Mouse (Mus musculus) heart, adult 9 months (tissue): ENCODE data around the gene Rnaseh2b.
A peak's percentile ranks its signal among the peaks of the same experiment; 100 is the strongest.

ENCODE experiments used
- DNase-seq, 2 experiments: peaks; one replicate each; pipeline ENCODE4 v3.0.0; 2022; ENCODE audit warnings: low spot score in 2 of 2

Rnaseh2b gene

DNA sequence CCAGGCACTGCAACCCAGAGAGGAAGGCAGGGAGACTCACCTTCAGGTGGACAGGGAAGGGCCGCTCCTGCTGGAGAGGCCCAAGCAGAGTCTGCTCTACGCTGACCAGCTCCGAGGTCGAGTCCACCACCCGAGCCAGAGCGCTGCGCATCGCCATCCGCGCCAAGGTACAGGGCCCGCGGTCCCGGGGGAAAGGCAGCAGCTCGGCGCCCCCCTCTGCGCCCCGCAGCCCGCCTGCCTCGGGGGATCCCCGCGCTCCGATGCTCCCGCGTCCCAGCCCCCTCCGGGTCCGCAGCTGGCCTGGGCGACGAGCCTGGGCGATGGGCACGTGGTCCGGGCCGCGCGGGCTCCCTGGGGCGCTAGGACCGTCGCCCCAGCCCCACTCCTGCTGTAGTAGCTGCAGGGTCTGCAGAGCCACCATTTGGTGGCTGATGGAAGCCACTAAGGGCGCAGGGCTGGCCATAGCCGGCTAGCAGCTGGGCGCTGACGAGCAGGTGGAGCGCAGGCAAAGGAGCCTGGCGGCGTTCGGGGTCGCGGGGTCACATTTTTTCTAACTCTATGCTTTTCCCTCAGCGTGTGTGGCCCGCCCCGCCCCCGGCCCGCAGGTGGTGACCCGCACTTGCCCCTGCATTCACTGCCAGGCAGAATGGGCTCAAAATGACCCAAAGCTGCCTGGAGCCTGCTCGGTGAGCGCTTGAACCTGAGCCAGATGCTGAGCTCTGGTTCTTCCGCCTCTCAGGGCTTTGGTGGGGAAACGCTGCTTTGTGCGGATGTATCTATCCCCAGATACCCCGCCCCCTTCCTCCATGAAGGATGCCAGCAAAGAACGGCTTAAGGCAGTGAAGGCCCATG lies at the start of gene Rnaseh2b, which contains the start of gene Dleu7:
Rnaseh2b (plus strand) TSS at position 102 of the 852 bp plus-strand sequence.
Dleu7 (minus strand) TSS at position 560 of the 852 bp plus-strand sequence.
- DNase-seq, result peak in 1 of 2 experiments; percentile 3

DNA sequence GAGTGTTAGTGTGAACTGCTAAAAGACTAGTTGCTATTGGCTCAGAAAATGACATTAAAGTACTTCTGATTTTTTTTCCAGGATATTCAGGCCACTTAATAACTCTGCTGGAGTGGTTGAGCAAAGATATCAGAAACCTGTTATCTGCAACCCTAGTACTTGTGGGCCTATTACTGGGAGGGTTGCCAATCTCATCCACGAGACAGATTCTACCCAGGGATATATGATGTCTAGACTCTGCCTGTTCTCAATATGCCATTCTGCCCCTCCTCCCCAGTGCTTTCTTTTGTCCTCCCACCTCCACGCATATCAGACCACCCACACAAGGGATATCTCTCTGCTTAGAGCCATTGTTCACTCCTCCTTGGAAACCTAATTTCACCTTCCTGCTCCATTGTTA lies 48.9 kb upstream of the Rnaseh2b start:
- no peak for DNase-seq

DNA sequence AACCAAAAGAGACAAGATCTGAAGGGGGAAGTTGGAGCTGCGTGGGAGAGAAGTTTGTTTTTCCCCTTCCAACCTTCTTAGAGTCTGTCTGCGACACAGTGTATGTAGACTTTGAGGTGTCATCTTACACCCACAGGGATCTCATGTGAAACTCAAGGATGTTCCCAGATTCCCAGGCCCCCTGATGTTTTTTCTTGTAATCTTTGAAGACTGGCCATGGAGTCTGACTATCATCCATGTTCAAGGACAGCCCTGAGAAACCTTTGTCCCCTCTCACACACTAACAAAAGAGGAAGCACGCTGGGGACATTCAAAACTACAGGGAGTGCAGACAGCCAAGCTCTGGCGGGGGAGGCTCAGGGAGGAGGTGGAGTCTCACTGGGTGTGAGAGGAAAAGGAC lies 46.8 kb upstream of the Rnaseh2b start:
- peak in 1 of 2 experiments; percentile 24 for DNase-seq

DNA sequence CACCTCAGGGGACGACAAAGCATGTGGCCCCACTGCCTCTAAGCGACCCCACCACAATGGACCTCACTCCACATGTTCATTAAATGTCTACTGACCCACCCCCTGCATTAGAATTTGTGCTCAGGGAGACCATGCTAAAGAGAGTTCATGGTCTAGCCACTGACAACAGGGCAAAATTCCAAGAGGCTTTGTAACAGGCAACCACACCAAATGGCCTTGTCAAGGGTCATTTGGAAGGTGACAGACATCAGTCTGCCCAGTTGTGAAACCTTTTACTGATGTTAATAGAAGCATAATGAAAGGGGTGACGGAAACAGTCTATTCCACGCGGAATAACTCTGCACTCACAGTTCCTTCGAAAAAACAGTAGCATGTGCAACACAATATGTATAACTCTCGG lies 44.0 kb upstream of the Rnaseh2b start:
- DNase-seq, result no peak

DNA sequence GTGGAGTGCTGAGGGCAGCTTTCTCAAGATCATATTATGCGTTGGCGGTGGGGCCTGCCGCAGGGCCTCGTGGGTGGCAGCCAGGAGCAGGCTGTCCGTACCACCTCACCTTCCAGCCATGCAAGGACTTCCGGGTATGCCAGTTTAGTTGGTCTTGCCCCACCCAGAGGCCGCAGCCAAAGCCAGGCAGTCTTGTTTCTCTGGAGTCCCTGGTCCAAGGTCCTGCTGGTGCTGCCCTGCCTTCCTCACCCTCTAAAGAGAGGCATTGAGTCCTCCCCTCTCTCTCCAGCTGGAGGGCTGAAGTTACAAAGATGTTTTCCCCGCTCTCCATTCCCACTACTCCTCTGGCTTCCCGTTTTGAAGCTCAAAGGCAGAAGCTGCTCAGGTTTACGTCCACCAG lies 43.6 kb upstream of the Rnaseh2b start:
- no peak for DNase-seq

DNA sequence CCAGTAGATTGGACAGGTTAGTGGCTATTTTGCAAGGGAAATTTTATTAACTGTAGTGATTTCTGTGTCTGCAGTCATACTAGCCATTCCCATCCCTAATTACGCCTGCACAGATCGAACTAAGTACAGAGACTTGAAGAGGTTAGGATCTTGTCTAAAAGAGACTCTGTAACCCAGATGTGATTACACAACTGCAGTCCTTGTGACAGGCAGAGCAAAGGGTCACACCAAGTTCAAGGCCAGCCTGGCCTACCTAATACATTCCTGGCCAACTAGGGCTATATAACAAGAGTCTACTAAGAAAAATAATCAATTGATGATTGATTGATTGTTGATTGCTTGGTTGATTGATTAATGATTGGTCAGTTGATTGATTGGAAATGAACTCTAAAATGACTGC lies 43.1 kb upstream of the Rnaseh2b start:
- DNase-seq, result no peak

DNA sequence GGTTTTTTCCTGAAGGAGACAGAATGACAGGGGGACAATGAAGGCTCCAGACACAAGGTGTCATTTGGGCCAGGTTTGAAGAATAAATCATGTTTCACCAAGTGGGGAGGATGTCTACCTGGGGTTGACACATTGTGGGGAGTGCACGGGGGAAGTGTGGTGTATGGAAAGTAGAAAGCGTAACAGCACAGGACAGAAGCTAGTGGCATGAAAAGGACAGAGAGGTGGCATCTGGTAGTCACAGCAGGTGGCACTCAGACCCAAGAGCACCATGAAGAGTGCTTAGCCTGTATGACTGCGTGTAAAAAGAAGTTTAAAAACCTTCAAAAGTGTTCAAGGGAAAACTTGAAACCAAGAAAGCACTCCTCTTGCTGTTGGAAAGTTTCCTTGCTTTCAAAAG lies 42.3 kb upstream of the Rnaseh2b start:
- no peak for DNase-seq

DNA sequence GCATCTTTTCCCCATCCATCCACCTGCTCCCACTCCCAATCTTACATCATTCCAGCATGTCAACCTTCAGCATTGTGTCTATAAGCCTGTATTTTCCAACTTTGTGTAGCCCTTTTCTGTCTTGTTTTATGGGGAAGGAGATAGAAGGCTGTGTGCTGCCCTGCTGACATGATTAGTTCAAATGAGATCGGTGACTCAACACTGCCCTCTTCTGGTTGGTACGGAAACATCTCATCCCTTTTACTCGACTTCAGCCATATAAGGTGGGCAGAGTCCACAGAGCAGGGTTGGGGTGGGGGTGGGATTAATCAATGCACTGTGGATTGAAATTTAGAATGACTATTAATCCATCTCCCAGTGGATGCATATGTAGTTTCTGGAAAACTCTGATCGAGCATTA lies 40.4 kb upstream of the Rnaseh2b start:
- DNase-seq, result peak; percentile 21 to 54

DNA sequence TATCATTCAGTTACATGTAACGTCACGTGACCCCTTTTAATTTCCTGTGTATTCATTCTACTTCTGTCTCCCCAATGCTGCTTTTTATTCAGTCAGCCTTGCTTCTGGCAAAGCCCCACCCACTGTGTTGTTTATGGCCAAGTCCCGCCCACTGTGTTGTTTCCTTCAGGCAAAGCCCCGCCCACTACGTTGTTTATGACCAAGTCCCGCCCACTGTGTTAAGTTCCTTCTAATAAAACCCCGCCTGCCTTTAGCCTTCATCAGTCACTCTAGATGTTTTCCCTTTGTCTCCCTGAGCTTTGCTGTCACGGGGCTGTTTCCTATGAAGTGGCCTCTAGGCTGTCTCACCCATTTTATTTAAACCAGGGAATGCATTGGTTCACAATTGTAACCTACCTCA lies 38.0 kb upstream of the Rnaseh2b start:
- DNase-seq, result no peak

DNA sequence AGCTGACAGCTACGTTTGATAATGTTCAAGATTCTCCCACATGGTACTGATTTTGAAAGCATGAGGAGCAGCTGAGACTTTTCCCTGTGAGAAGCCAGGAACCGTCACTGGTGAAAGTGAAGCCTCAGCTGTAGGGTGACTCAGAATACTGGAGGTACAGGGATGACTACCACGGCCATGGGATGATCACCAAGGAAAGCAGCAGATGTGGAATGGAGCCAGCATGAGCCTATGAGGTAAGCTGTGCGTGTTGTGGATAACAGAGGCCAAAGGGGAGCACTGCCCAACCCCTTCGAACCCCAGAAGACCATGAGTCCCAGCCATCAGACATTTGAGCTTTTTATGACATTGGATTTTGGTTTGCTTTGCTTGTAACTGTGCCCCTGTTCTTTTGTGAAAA lies 36.3 kb upstream of the Rnaseh2b start:
- no peak for DNase-seq

DNA sequence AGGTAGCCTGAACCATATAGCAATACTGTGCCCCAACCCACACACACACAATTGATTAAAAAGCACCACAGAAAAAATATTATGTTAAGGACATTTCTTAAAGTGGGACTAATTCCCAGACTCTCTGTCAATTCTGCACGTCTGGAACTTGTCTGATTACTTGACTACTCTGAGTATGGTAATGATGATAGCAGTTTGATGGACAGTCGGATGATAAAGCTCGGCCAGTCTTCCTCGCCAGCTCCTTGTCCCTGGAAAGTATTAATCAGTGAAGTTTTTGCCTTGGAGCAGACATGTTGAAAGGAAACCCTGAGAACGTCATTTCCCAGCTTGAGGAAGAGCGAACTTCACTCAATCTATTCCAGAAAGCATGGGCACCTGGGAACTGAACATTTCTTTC lies 34.3 kb upstream of the Rnaseh2b start:
- no peak for DNase-seq

DNA sequence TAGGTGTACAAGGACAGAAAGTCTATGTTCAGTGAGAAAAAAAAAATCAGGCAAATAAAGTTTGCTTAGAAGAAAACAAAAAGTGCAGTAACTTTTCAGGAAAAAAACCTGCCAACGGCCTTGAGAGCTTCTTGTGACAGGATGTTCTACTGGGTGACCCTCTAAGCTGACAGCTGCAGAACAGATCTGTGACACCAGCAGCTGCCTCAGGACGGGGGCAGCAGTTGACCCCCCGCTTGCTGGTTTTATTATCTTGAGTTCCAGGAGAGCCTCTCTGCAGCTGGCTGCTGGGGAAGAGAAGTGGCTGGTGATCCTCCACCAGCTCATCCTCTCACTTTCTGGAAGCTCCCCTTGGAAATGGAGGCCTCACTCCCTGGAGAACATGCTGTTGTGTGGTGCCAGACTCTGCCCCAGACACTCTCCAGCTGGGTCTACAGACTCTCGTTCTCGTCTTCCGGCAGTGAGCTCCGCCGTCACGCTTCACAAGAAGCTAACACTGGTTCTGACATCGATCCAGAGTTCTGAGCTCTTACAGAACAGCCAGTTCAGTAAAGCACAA lies 33.3 kb upstream of the Rnaseh2b start:
- DNase-seq, result peak; percentile 20 to 28

DNA sequence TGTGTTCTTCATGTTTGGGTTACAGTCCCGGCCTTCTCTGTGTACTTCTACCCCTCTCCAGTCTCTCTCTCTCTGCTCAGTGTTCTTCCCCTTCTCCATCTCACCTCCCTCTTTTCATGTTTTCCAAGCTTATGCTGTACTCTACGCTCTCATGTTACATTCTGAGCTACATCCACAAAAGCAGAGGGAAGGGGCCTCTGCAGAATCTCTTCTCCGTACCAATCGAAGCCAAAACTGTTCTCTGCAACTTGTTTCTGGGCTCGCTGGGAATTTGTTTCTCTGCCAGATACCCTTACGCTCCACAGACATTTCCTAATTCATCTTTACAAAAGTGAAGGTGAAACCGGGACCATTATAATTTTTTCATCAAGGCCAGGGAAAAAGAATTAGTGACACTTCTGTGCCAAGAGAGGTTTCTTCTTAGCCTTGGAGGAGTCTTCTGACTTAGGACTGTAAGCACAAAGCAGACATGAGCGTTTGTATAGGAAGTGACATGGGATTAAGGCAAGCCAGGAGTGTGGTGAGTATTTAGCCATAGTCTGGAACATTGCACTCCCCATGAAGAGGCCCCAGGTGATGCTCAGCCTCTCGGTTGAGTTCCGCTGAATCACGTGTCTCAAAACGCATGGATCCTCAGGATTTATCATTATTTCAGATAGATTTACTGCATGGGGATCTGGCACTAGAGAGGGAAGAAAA lies 21.5 kb upstream of the Rnaseh2b start:
- DNase-seq, result no peak

DNA sequence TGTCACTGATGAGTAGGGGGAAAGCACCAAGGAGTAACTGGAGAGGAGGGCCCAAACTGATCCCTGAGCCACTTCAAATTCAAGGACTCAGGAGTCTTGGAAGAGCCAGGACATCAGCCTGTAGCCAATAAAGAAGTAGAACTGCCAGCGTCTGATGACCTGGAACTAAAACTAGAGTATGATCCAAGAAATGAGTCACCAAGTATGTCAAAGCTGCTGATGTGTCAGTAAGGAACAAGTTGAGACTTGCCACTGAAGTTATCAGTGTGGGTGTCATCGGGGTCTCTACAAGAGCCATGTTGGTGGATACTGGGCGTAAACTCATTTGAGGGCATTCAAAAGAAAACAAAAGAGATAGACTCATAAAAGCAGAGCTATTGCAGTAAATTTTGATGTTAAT lies 18.8 kb upstream of the Rnaseh2b start:
- no peak for DNase-seq

DNA sequence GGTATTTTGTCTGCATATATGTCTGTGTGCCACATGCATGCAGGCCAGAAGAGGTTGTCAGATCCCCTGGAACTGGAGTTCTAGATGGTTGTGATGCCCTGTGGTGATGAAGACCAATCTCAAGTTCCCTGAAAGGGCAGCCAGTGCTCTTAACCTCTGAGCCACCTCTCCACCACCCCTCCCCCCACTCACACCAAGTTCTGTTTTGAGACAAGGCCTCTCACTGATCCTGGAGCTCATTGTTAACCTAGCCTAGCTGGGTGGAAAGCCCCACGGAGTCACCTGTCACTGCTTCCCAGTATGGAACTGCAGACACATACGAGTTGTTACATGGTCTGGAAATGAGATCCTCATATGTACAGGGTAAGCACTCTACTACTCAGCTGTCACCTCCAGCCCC lies 9.4 kb upstream of the Rnaseh2b start:
- no peak for DNase-seq

DNA sequence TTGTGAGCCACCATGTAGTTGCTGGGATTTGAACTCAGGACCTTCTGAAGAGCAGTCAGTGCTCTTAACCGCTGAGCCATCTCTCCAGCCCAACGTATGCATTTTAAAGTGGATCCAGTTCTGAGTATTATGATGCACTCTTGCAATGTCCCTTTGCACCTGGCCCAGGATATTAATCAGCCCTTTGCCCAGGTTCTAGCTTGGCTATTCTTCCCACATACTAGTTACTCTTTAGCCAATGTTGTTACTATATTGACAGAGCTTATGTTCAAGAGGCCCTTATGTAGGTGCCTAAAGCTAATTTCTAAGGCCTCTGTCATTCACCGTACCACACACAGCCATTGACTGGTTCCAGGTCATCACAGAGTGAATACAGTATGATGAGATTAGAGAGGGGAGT lies 3.7 kb upstream of the Rnaseh2b start:
- no peak for DNase-seq

DNA sequence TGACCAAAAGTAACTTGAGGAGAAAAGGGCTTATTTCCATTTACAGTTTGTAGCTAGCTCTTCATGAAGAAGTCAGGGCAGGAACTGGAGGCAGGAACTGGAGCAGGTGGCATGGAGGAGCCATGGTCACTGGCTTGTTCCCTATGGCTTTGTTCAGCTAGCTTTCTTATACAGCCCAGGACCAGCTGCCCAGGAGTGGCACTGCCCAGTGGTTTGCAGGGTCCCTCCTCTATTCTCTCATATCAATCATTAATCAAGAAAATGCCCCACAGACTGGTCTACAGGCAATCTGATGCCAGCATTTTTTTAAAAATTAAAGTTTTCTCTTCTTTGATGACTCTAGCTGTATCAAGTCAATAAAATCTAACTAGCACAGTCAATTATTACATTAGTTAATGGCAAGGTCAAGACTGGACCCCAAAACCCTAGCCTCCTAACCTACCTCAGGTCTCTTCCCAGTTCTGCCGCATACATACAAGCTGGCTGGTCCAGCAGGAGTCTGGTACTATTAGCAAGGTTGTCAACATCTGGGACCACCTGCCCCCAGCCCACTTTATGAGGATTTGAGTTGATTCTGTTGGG lies 892 bp upstream of the Rnaseh2b start:
- DNase-seq, result no peak

DNA sequence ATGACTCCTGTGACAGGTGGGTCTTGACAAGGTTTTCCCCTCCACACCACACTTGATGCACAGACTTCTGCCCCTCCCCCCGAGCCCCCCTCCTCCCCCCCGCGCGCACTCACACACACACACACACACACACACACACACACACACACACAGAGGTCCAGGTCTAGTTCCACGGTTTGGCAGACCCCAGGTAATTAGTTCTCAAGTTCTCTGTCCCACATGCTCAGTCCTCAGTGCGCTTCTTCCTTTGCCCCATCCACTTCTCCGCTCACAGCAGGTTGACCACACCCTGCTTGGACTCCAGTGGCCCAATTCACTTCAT lies 262 bp upstream of the Rnaseh2b start:
- DNase-seq, result no peak

DNA sequence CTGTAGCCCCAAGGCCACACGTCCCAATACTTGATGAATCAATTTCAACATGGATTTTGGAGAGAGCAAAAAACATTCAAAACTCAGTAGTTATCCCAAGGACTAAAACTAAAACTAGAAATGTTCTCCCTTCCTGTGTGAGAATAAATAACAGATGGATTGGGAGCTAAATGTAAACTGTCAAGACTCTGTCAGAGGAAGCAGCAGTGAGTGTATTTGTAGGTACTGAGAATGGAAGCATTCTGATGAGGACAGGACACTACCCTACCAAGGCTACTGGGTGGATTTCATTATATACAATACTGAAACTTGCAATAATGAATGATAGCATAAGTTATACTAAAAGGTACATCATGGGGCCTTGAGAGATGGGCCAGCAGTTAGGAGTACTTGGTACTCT lies 6.4 kb downstream of the Rnaseh2b start:
- DNase-seq, result no peak

DNA sequence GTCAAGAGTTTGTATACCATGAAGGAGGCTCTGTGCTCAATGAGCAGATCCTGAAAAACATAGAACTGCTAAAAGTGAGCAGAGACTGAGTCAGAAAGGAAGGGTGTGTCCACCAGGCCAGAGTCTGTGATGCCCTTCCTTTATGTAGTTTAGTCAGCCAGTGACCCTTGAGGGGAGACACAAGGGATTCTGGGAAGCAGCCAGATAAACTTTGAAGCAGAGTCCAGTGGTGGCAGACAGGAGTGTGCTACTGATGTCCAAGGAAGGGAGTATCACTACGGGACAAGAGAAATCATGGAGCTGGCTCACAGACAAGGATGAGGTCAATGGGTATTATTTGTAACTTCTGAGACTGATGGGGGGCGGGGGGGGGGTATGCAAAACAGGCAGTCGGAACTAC lies 7.6 kb downstream of the Rnaseh2b start:
- DNase-seq, result no peak

DNA sequence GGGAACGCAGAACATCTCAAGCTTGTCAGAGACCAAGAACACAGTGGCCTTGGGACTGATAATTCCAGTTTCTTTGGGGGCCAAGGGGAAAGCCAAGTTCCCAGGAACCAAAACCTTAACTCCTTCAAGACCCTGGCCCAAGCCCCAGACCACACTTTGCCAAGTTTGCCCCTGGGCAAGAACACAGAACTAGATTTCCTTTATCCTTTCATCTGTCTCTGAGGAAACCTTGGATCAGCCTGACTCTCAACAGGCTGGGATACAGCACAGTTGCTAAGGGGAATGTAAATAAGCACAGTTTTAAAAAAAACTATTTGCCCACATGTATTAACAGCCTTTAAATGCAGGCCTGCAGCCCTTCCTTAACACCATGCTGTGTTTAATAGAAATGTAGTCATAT lies 15.2 kb downstream of the Rnaseh2b start:
- no peak for DNase-seq

DNA sequence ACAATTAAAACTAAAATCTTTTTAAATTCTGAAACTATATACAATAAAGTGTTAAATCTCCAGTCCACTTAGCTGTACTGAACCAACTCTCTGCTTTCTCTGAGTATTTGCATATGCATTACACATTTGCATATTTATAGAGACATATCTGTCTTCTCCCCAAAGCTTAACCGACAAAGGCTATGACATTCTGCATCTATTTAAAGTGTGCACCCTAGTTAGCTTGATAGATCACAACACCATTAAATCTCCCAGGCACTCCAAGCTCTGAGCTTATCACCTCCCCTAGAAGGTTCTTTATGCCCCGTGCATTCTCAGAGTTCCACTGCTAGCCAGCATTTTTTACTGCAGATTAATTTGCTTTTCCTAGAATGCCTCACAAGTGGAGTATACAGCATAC lies 16.6 kb downstream of the Rnaseh2b start:
- DNase-seq, result no peak

DNA sequence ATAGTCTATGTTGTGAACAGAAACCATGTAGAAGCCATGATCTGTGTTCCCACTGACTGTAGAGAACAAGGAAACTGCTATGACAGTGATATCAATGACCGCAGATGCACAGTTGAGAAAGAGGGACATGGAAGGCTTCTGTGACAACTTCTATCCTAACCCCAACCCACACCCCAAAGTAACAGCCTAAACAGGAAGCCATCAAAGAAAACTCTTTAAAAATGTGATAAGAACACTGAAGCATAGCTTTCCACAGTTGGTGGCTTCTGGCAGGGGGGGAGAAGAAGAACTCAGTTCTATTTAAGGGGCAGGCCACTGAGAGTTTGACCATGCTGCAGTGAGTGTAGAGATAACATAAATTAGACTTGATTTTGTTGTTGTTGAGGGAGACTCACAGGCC lies 19.3 kb downstream of the Rnaseh2b start:
- DNase-seq, result no peak
